Mouse (Mus musculus): ENCODE results near the gene Zbtb24.

Gene Zbtb24

DNA sequence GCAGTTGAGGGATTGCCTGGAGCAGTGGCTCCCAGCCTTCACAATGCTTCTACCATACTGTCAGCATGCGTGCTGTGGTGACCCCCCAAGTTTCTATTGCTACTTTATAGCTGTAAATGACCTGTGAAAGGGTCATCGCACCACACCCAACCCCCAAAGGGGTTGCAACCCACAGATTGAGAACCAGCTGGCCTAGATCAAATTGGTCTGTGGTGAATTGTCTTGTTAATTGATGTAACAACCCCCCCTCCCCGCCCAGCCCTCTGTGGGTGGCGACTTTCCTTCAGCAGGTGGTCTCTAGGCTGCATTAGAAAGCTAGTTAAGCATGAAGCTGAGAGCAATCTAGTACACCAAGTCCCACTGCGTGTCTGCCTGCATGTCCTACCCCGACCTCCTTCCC, 17.1 kb downstream of the Zbtb24 start:
- DNase-seq (ENCODE audit: low spot score in 2 of 2): no peak

GRCm38 (mm10) chr10:41470693-41471092, 20.5 kb downstream of the Zbtb24 start:
- no peak for DNase-seq (ENCODE audit: low spot score in 2 of 2)

DNA sequence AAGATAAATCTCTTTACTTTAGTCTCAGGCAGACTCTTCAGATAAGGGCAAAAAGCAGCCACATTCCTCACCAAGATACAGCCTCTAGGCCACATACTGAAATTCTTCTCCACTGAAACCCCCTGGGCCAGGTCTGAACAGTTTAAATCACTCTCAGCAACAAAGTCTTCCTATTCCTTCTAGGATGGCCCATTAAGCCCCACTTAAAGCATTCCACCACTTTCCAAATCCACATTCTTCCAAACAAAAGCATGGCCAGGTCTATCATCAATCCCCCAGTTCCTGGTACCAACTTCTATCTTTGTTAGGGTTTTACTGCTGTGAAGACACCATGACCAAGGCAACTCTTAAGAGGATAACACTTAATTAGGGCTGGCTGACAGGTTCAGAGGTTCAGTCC, 22.4 kb downstream of the Zbtb24 start:
- no peak for DNase-seq (ENCODE audit: low spot score in 2 of 2)

GRCm38 (mm10) chr10:41472962-41473481, 22.8 kb downstream of the Zbtb24 start:
- DNase-seq (ENCODE audit: low spot score in 2 of 2): no peak

DNA sequence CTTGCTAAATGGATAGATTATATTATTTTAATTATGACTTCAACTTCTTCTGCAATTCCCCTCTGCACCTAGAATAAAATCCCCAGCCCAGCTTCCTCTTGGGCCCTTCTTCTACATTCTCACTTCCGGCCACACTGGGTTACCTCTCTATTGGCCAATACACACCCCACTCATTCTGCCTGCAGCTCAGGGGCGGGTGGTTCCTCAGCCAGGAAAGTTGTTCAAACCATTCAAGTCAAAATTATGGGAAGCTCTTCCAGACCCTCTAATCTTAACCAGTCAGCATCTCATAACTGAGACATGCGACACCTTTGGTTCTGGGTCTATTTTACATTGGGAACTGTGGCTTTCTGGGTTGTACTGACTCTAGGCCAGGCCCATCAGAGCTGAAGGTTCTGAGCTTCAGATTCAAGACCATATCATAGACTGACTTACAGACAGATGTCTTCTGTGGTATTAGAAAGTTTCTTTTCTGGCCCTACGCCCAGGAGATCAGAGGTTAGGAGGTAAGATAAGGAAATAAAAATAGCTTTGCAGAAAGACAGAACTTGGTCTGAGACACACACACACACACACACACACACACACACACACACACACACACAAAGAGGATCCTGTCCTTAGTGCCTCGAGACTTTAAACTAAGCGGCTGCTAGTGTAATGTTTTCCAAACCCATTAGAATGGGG, 23.7 kb downstream of the Zbtb24 start:
- no peak for DNase-seq (ENCODE audit: low spot score in 2 of 2)

DNA sequence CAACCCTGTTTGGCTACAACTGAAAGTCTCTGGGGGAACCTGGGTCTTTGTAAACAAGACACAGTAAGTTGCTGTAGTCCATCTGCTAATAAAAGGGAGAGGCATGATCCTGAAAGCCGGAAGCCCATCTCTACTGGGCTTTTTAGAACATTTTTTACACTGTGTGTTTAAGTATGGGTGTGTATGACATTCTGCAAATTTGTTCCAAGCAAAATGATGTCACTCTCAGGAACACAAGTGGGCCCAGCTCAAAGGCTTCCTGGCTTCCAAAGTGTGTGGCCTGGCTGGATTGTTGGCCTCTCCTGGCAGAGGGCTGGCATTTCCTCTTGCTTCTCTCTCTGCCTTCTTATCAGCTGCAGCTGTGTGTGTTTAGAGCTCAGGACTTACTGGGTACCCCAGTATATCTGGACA, 24.8 kb downstream of the Zbtb24 start:
- DNase-seq (ENCODE audit: low spot score in 2 of 2): no peak

- no peak for DNase-seq (ENCODE audit: low spot score in 2 of 2)
Observed at GRCm38 (mm10) chr10:41476171-41477017, 26.2 kb downstream of the Zbtb24 start, which contains the start of gene Mical1. Gene Mical1, plus strand, starts transcription at chr10:41476314.

DNA sequence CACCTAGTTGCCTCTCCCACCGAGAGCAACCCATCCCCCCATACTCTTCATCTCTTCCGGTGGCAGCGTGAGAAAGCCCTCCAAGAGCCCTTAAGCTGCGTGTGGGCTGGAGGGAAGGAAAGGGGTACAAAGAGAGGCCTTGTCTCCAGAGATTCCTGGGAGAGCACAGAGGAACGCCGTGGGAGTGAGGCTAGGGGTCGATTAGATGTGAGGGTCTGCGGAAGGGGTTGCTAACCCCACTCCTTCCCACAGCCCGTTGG, 26.8 kb downstream of the Zbtb24 start:
- DNase-seq (ENCODE audit: low spot score in 2 of 2): no peak

- DNase-seq (ENCODE audit: low spot score in 2 of 2): no peak
Observed at GRCm38 (mm10) chr10:41477278-41478181, 27.3 kb downstream of the Zbtb24 start.

DNA sequence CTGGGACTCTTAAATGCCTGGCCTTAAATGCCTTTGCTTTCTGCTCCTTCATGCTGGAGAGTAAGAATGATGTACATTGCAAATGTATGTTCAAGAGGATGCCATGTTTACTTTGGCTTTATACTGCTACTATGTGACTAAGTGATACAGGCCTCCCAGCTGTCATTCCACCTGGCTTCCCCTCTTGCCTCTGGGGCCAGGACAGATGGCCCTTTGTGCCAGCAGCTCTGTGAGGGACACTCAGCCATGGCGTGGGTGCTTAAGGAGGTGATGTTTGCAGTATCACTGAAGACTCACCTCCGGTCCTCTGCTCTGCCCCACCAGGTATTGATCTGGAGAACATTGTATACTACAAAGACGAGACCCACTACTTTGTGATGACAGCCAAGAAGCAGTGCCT, 29.8 kb downstream of the Zbtb24 start:
- DNase-seq (ENCODE audit: low spot score in 2 of 2): no peak

DNA sequence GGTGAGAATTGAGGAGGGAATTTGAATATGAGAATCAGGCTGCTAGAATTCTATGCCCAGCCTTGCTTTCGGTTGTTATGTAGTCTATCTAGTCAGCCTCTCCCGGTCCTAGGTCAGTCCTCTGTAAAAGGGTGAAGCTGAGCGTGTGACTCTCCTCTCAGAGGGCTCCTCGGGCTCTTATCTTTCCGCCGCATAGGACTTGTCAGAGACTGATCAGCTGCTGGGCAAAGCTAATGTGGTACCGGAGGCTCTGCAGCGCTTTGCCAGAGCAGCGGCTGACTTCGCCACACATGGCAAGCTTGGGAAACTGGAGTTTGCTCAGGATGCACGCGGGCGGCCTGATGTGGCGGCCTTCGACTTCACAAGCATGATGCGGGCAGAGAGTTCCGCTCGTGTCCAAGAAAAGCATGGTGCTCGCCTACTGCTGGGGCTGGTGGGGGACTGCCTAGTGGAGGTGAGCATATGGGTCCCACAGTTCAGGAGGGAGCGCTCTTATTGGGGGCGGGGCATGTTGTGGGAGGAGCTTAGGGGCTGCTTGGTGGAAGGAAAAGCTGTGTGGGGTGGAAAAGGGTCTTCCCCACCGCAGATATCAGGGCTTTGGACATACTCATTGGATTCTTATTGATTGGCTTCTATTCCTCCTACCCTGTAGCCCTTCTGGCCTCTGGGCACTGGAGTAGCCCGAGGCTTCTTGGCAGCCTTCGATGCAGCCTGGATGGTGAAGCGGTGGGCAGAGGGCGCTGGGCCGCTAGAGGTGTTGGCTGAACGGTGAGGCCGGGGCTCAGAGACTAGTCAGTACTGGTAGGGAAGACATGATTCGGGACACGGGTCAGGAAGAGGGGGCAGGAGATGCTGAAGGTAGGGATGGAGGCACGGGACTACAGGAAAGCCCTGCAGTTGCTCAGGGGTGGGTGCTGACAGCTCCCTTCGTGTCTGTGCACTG, 31.0 kb downstream of the Zbtb24 start:
- DNase-seq (ENCODE audit: low spot score in 2 of 2): no peak

DNA sequence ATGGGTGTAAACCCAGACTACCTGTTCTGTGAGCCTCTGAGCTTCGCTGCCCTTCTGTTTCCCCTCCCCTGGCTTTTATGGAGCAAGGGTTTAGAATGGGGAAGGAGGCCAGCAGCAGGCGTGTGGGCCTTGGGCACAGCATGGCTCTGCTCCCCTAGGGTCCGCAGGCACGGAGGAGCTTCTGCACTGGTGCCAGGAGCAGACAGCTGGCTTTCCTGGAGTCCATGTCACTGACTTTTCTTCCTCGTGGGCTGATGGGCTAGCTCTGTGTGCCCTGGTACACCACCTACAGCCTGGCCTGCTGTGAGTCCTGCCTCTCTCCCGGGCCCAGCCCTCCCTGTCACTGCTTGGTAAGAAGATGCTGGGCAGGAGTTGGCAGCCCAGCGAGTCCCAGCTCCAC, 32.3 kb downstream of the Zbtb24 start:
- no peak for DNase-seq (ENCODE audit: low spot score in 2 of 2)

DNA sequence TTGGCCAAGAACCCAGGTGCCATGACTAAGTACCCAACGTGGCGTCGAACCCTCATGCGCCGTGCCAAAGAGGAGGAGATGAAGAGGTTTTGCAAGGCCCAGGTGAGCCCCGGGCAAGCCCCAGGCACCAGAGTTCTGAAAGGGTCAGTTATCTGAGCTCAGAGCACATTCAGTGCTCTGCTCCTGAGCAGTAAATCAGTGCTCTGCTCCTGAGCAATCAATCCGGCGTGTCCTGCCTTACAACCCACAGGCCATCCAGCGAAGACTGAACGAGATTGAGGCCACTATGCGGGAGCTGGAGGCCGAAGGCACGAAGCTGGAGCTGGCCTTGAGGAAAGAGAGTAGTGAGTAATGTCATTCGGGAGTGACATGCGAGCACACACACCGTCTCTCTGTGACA, 35.6 kb downstream of the Zbtb24 start:
- no peak for DNase-seq (ENCODE audit: low spot score in 2 of 2)

GRCm38 (mm10) chr10:41486506-41487170, 36.5 kb downstream of the Zbtb24 start:
- no peak for DNase-seq (ENCODE audit: low spot score in 2 of 2)

- DNase-seq (ENCODE audit: low spot score in 2 of 2): no peak
Observed at GRCm38 (mm10) chr10:41488877-41489276, 38.7 kb downstream of the Zbtb24 start.

DNA sequence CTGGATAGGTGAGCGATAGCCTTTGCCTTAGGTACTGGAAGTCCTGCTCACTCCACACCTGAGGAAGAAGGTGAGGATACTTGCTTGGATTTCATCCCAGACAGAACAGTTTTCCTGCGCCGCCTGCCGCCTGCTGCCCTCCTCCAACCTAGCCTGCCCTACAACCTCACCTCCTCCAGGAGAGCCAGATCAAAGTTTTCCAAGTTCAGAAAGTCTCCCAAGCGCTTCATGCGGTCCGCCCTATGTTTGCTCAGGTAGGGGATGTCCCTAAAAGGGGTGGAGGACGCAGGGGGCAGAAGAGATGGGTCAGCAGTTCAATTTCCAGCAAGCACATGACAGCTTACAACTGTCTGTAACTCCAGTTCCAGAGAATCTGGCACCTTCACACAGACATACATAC, 39.1 kb downstream of the Zbtb24 start:
- no peak for DNase-seq (ENCODE audit: low spot score in 2 of 2)

DNA sequence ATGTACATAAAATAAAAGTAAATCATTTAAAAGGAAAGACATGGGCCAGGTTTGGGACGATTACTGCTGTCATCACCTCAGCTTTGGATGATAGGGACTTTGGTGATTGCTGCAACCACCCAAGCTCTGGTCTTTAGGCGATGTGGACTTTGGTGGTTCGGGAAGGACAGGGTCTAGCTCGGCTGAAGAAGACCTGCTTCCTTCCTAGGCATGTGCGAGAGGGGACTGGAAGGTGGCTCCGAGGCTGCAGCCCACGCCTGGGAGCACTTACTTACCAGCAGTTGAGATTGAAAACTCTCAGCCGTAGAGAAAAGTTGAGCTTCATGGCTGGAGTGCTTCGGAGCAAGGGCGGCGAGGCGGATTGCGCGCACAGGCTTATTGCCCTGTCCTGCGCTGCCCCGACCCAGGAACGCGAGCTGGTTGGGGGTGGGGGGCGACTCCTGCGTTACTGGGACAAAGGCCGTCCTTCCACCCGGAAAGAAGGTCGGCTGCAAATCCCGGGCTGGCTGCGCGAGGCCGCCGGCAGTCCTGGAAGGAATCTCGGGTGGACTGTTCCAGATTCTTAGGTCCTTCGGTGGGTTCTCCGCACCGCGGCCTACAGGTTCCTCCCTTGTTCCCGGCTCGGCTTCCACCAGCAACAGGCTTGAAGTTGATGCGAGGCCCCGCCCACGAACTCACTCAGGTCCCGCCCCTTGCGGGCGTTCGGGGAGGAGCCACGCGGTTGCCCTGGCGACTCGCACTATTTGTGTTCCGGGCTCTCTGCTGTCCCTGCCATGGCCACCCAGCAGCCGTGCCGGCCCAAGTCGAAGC, 39.7 kb downstream of the Zbtb24 start, which contains the start of the genes Smpd2 and Ppil6:
Smpd2 (minus strand) TSS at position 662 of the 810 bp plus-strand sequence.
Ppil6 (plus strand) TSS at position 732 of the 810 bp plus-strand sequence.
- DNase-seq (ENCODE audit: low spot score in 2 of 2): peak; percentile 85 to 92

DNA sequence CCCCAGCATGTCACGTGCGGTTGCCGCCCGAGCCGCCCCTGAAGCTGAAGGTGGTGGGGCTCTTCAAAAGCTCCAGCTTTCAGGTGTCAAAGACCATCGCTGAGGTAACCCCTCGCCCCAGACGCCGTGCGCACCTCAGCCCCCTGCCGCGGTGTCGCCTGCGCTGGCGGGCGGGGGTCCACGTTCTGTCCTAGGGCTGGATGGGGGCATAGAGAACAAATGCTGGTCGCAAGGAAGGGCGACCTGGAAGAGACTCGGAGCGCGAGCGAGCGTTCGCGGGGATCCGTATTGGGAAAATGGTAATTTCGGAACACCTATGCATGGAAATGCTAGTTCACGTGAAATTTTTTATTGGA, 40.3 kb downstream of the Zbtb24 start:
- DNase-seq (ENCODE audit: low spot score in 2 of 2): no peak

DNA sequence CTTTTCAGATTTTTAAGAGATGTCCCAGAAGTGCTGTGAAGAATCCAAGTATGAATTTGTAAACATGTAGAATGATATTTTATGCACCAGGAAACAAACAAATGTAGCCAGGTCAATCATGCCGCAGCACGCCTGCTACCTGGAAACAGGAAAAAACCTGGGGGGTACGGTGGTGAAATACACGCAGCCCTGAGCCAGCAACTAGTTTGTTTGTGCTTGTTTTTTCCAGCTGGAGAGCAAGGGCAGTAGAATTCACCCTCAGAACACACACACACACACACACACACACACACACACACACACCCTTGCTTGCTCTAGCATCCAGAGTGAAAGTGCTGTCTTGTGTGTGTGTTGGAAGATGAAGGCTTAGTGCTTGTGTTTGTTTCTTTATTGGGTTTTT, 40.9 kb downstream of the Zbtb24 start:
- no peak for DNase-seq (ENCODE audit: low spot score in 2 of 2)

- no peak for DNase-seq (ENCODE audit: low spot score in 2 of 2)
Observed at GRCm38 (mm10) chr10:41500941-41501340, 50.8 kb downstream of the Zbtb24 start.
